Mouse (Mus musculus) liver, adult 2 months (tissue): ENCODE data around the gene Jarid2. TPM values are rescaled to one million over a fixed set of nuclear protein-coding genes. Genes with fewer than 3 reads are reported as not detected.

Source experiments
- DNase-seq: peaks from one replicate; pipeline ENCODE4 v3.0.0-alpha.2; 2011; ENCODE audit warnings: low read depth, low spot score; ENCODE audit errors: extremely low read depth
- H3K27ac ChIP-seq: fragments of 200-500 bp; replicated peaks from 2 replicates; pipeline ENCODE4 v1.5.1; 2012; ENCODE audit warnings: low read depth, mild to moderate bottlenecking, control low read depth, inconsistent platforms, low read length; ENCODE audit not compliant: insufficient read depth
- H3K27me3 ChIP-seq: fragments of 200-500 bp; 2 replicates; pipeline ENCODE4 v1.6.1; 2012; ENCODE audit warnings: mild to moderate bottlenecking, moderate library complexity, low read length, inconsistent platforms; ENCODE audit not compliant: control insufficient read depth, insufficient read depth
- H3K36me3 ChIP-seq: fragments of 200-500 bp; 2 replicates; pipeline ENCODE4 v1.6.1; 2012; ENCODE audit warnings: low read length, inconsistent platforms; ENCODE audit not compliant: control insufficient read depth, insufficient read depth
- H3K4me1 ChIP-seq: fragments of 200-500 bp; 2 replicates; pipeline ENCODE4 v1.6.1; 2011; ENCODE audit warnings: low read length; ENCODE audit not compliant: control insufficient read depth, insufficient read depth
- H3K4me3 ChIP-seq: fragments of 200-500 bp; 2 replicates; pipeline ENCODE4 v1.5.1; 2011; ENCODE audit warnings: low read depth, mild to moderate bottlenecking, control low read depth, low read length, moderate library complexity; ENCODE audit not compliant: insufficient read depth
- H3K79me2 ChIP-seq: fragments of 200-500 bp; 2 replicates; pipeline ENCODE4 v1.6.1; 2012; ENCODE audit warnings: inconsistent platforms, mild to moderate bottlenecking, low read length, moderate library complexity; ENCODE audit not compliant: control insufficient read depth, insufficient read depth
- H3K9ac ChIP-seq: fragments of 200-500 bp; 2 replicates; pipeline ENCODE4 v1.6.1; 2012; ENCODE audit warnings: low read depth, mild to moderate bottlenecking, control low read depth, inconsistent platforms, low read length
- CTCF ChIP-seq: fragments of 200-500 bp; IDR thresholded peaks from 2 replicates; pipeline ENCODE4 v1.5.1; 2011; ENCODE audit warnings: low read depth, low read length, control low read depth
- POLR2A ChIP-seq: fragments of 200-500 bp; IDR thresholded peaks from 2 replicates; pipeline ENCODE4 v1.6.1; 2011; ENCODE audit warnings: low read length, control low read depth; ENCODE audit not compliant: insufficient read depth; ENCODE audit errors: extremely low read depth
- WGBS: fragments of 180-500 bp; shearing (Covaris S2); methylation state at CpG from one replicate; pipeline ENCODE4 v1.1.7; 2018; 5-methylcytosine and 5-hydroxymethylcytosine counted together
- polyA plus RNA-seq: library from polyadenylated mRNA; depleted of rRNA; stranded (reverse); fragments of >200 nt; gene quantifications from 2 replicates; pipeline ENCODE4 v1.2.3, GENCODE M21; 2012
- total RNA-seq: library from RNA; depleted of rRNA; stranded (reverse); fragments of >200 nt; gene quantifications from 2 replicates; pipeline ENCODE4 v1.2.3, GENCODE M21; 2014

Gene Jarid2
- total and polyA plus RNA-seq, 2 experiments = 2.9 to 5.7 TPM

DNA sequence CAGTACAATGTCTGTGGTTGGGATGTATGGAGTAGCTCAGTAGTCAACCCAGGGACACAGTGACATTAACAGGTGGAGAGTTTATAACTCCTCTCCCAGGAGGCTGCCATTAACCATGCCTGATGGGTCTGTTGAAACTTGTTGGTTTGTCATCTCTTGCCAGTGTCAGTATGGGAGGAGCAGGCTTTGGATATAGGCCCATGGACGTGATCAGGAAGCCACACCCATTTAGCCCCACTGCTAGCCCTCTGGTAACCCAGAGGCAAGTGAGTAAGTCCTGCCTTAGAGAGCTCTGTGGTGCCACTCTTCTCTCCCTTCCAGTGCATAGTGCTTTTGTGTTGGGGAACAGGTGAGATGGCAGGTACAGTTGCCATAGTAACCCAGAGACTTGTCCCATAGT, 175.0 kb downstream of the Jarid2 start:
- WGBS = 50% methylated on average over 1 of the region's 1 CpGs

DNA sequence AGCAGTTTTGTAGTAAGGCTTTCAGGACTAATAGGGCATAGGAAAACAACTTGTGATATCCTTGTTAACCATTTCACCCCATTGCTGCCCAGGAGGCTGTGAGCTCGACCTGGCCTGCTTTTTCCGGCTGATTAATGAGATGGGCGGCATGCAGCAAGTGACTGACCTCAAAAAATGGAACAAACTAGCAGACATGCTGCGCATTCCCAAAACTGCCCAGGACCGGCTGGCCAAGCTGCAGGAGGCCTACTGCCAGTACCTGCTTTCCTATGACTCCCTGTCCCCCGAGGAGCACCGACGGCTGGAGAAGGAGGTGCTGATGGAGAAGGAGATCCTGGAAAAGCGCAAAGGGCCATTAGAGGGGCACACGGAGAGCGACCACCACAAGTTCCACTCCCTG, 176.9 kb downstream of the Jarid2 start:
- TF ChIP-seq POLR2A (no peak), CTCF (no peak)
- Histone ChIP-seq H3K4me3 (no peak overlapping the region), H3K4me1 (no peaks in the 10 kb centered on the region; the same call in 1 of the 2 replicates), H3K9ac (no peak overlapping the region), H3K27me3 (no peaks in the 10 kb centered on the region), H3K79me2 (no peaks in the 10 kb centered on the region), H3K36me3 (peaks cover 23% of the 10 kb centered on the region; the same call in 1 of the 2 replicates), H3K27ac (no peak overlapping the region)
- 98% methylated on average over 11 of the region's 11 CpGs for WGBS
- no peak for DNase-seq

More for the DNA sequence above, 175.0 kb downstream of the Jarid2 start:
- no peak for DNase-seq
- H3K27me3 ChIP-seq = no peaks in the 10 kb centered on the region
- H3K79me2 ChIP-seq = no peaks in the 10 kb centered on the region
- no peak overlapping the region for H3K9ac ChIP-seq
- TF ChIP-seq CTCF (no peak), POLR2A (no peak)
- no peak overlapping the region for H3K4me3 ChIP-seq
- peaks cover 11% of the 10 kb centered on the region; the same call in 1 of the 2 replicates for H3K36me3 ChIP-seq
- no peaks in the 10 kb centered on the region; the same call in 1 of the 2 replicates for H3K4me1 ChIP-seq
- no peak overlapping the region for H3K27ac ChIP-seq

DNA sequence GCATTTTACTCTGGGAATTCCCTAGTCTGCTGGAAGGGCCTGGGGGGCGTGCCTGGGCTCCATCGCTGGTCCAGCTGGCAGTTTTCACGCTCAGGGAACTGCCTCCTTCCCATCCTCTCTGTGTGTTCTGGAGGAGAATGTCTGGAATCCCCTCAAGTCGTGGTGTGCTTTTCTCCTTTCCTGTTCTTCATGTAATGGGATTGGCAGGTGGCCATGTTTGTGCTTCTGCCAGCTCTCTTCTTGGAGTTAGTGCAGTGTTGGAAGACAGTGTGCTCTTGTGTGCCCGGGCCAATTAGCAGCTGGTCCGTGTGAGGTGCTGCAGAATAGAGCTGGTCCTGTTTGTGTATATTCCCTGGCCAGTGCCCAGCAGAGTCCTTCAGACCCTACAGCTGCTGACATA, 178.4 kb downstream of the Jarid2 start:
- no peak for TF ChIP-seq CTCF
- no peak for TF ChIP-seq POLR2A
- Histone ChIP-seq H3K27ac (no peak overlapping the region), H3K4me3 (no peak overlapping the region), H3K9ac (no peak overlapping the region), H3K27me3 (no peaks in the 10 kb centered on the region), H3K36me3 (peaks cover 18% of the 10 kb centered on the region; the same call in 1 of the 2 replicates), H3K79me2 (no peaks in the 10 kb centered on the region), H3K4me1 (no peaks in the 10 kb centered on the region; the same call in 1 of the 2 replicates)
- WGBS = 48% methylated on average over 6 of the region's 6 CpGs
- peak; percentile 55 for DNase-seq

DNA sequence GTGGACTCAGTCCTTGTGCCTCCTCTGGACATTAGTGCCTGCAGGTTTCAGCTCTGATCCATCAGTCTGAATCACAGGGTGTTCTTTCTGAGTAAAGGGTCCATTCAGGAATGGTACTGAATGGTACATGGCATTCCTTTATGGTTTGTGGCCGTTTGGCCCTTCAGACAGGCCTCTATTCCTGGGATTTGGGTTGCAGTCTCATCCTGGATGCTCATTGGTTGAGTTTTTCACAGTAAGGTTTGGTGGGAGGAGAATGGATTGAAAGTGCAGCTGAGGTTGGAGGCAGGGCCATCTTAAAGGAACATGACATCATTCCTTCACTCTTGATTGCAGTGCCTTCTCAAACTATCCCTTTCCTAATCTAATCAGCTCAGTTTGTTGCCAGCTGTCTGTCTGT, 179.5 kb downstream of the Jarid2 start:
- 69% methylated on average over 1 of the region's 1 CpGs for WGBS
- no peaks in the 10 kb centered on the region for H3K27me3 ChIP-seq
- no peak for TF ChIP-seq CTCF
- TF ChIP-seq POLR2A = no peak
- no peak overlapping the region for H3K27ac ChIP-seq
- H3K4me3 ChIP-seq = no peak overlapping the region
- no peak overlapping the region for H3K9ac ChIP-seq
- no peak for DNase-seq
- peaks cover 22% of the 10 kb centered on the region; the same call in 1 of the 2 replicates for H3K36me3 ChIP-seq
- no peaks in the 10 kb centered on the region; the same call in 1 of the 2 replicates for H3K4me1 ChIP-seq
- no peaks in the 10 kb centered on the region for H3K79me2 ChIP-seq

GRCm38 (mm10) chr13:44912851-44913250, 183.6 kb downstream of the Jarid2 start:
- Histone ChIP-seq H3K79me2 (no peaks in the 10 kb centered on the region), H3K4me3 (no peak overlapping the region), H3K36me3 (peaks cover 45% of the 10 kb centered on the region), H3K4me1 (no peaks in the 10 kb centered on the region), H3K27ac (no peak overlapping the region), H3K27me3 (no peaks in the 10 kb centered on the region), H3K9ac (no peak overlapping the region)
- peak; percentile 25 for DNase-seq
- no peak for TF ChIP-seq POLR2A
- TF ChIP-seq CTCF = no peak
- WGBS = 93% methylated on average over 2 of the region's 2 CpGs

DNA sequence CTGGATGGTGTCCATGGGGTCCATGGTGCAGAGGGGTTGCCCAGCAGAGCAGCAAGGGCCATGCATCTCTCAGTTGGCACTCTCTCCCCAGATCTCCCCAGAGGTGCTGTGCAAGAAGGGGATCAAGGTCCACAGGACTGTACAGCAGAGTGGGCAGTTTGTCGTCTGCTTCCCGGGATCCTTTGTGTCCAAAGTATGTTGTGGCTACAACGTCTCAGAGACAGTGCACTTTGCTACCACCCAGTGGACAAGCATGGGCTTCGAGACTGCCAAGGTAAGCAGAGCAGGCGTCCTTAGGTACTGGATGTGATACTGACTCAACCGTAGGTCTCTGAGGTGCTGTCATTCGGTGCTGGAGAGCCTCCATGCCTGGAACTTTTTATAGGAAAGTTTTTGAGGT, 184.3 kb downstream of the Jarid2 start:
- Histone ChIP-seq H3K27me3 (no peaks in the 10 kb centered on the region), H3K36me3 (peaks cover 45% of the 10 kb centered on the region), H3K9ac (no peak overlapping the region), H3K79me2 (no peaks in the 10 kb centered on the region), H3K27ac (no peak overlapping the region), H3K4me1 (no peaks in the 10 kb centered on the region), H3K4me3 (no peak overlapping the region)
- TF ChIP-seq CTCF (no peak), POLR2A (no peak)
- DNase-seq = no peak
- WGBS = 55% methylated on average over 7 of the region's 7 CpGs
